8 mouse cellular contexts compared by ENCODE assay signal in genomic region chr17:29081618-29082381, GRCm38 (mm10). TPM values are rescaled to one million over a fixed set of nuclear protein-coding genes. Genes with fewer than 3 reads are reported as not detected.
A peak's percentile ranks its signal among the peaks of the same experiment; 100 is the strongest.
DNase-seq lines count a peak whose midpoint lies in the region; ATAC-seq and TF ChIP-seq lines count a peak whose summit lies in the region.

No protein-coding gene starts in this region.

- 0 out of 2 replicates have a peak overlapping the region, but pooled peaks have one; percentile 21 for H3K4me2 ChIP-seq in kidney, embryonic 14.5 days (replicated peaks; ENCODE audit: low read depth, low read length)
- peak overlapping the region; percentile 31 for H3K4me2 ChIP-seq in forebrain, embryonic 14.5 days (ENCODE audit: low read length)
- peak overlapping the region; percentile 66 for H3K4me2 ChIP-seq in liver, embryonic 11.5 days

- H3K9ac ChIP-seq in kidney, embryonic 14.5 days (ENCODE audit: low read depth, low read length) = peak overlapping the region; percentile 19; the same call in 1 of the 2 replicates
- peak overlapping the region; percentile 40; the same call in 1 of the 2 replicates for H3K9ac ChIP-seq in forebrain, embryonic 14.5 days (ENCODE audit: low read length)
- 0 out of 2 replicates have a peak overlapping the region, but pooled peaks have one; percentile 43 for H3K9ac ChIP-seq in liver, embryonic 11.5 days (ENCODE audit: low read depth, low read length)

- peaks cover 9% of the 10 kb centered on the region; the same call in 1 of the 2 replicates for H3K27me3 ChIP-seq in kidney, embryonic 14.5 days (ENCODE audit: control insufficient read depth, insufficient read depth, low read length)
- no peaks in the 10 kb centered on the region for H3K27me3 ChIP-seq in G1E (ENCODE audit: insufficient read depth, low read length)
- peaks cover 12% of the 10 kb centered on the region; the same call in 1 of the 2 replicates for H3K27me3 ChIP-seq in forebrain, embryonic 14.5 days (replicated peaks; ENCODE audit: control insufficient read depth, insufficient read depth, low read length)
- peaks cover 18% of the 10 kb centered on the region for H3K27me3 ChIP-seq in liver, embryonic 11.5 days (replicated peaks; ENCODE audit: control insufficient read depth, insufficient read depth, low read length)

- H3K27ac ChIP-seq in kidney, embryonic 14.5 days (ENCODE audit: low read depth, low read length) = no peak overlapping the region
- H3K27ac ChIP-seq in forebrain, embryonic 14.5 days (ENCODE audit: low read depth, low read length) = peak overlapping the region; percentile 14; the same call in 1 of the 2 replicates
- no peak overlapping the region; the same call in 1 of the 2 replicates for H3K27ac ChIP-seq in liver, embryonic 11.5 days (ENCODE audit: low read depth, low read length)

- H3K4me1 ChIP-seq in kidney, embryonic 14.5 days (ENCODE audit: control insufficient read depth, insufficient read depth, low read length) = peaks cover 15% of the 10 kb centered on the region; the same call in 1 of the 2 replicates
- H3K4me1 ChIP-seq in G1E (ENCODE audit: insufficient read depth, low read depth, low read length) = peaks cover 54% of the 10 kb centered on the region
- peaks cover 10% of the 10 kb centered on the region; the same call in 1 of the 2 replicates for H3K4me1 ChIP-seq in forebrain, embryonic 14.5 days (ENCODE audit: control insufficient read depth, insufficient read depth, low read length)
- peaks cover 21% of the 10 kb centered on the region for H3K4me1 ChIP-seq in liver, embryonic 11.5 days (replicated peaks; ENCODE audit: control insufficient read depth, insufficient read depth, low read length)

- ATAC-seq in kidney, embryonic 14.5 days (ENCODE audit: low FRiP score, low TSS enrichment) = no peak
- peak; percentile 22; the same call in 1 of the 2 replicates for ATAC-seq in G1E (ENCODE audit: extremely low read depth, insufficient number of reproducible peaks, low FRiP score, poor library complexity, severe bottlenecking)
- ATAC-seq in forebrain, embryonic 14.5 days = peak; percentile 42
- no peak for ATAC-seq in liver, embryonic 11.5 days (replicated peaks; ENCODE audit: low FRiP score)
- ATAC-seq in cerebellum, adult (ENCODE audit: insufficient number of reproducible peaks, low FRiP score, low TSS enrichment) = no peak

- H3K4me3 ChIP-seq in kidney, embryonic 14.5 days (ENCODE audit: low read length) = peak overlapping the region; percentile 11; the same call in 1 of the 2 replicates
- peak overlapping the region; percentile 62; the same call in 1 of the 2 replicates for H3K4me3 ChIP-seq in G1E (ENCODE audit: low read depth, low read length)
- H3K4me3 ChIP-seq in forebrain, embryonic 14.5 days (ENCODE audit: low read depth, low read length) = no peak overlapping the region
- H3K4me3 ChIP-seq in liver, embryonic 11.5 days (ENCODE audit: low read depth, low read length) = peak overlapping the region; percentile 11

- 13% methylated on average over 21 of the region's 21 CpGs for WGBS in kidney, embryonic 14.5 days
- WGBS in forebrain, embryonic 14.5 days = 6% methylated on average over 21 of the region's 21 CpGs
- 4% methylated on average over 21 of the region's 21 CpGs for WGBS in liver, embryonic 11.5 days

- H3K9me3 ChIP-seq in kidney, embryonic 14.5 days (ENCODE audit: control insufficient read depth, low read length) = no peaks in the 10 kb centered on the region
- peaks cover 8% of the 10 kb centered on the region for H3K9me3 ChIP-seq in G1E (replicated peaks)
- no peaks in the 10 kb centered on the region for H3K9me3 ChIP-seq in forebrain, embryonic 14.5 days (replicated peaks; ENCODE audit: control insufficient read depth, low read length)
- H3K9me3 ChIP-seq in liver, embryonic 11.5 days (ENCODE audit: control insufficient read depth, low read length) = no peaks in the 10 kb centered on the region

- no peak for DNase-seq in kidney, postnatal 14 days
- DNase-seq in G1E (ENCODE audit: low spot score) = peak; percentile 46
- peak; percentile 50 for DNase-seq in forebrain, embryonic 14.5 days (ENCODE audit: low spot score)
- DNase-seq in liver, embryonic 11.5 days (ENCODE audit: low spot score) = no peak
- peak; percentile 38 for DNase-seq in retina, embryonic 14.5 days (ENCODE audit: low spot score)
- DNase-seq in yolk sac, embryonic 10.5 days (ENCODE audit: low spot score) = no peak

- TF ChIP-seq CTCF in G1E (IDR thresholded peaks at IDR 0.05; ENCODE audit: low read depth, low read length) = no peak

- no peaks in the 10 kb centered on the region for H3K36me3 ChIP-seq in kidney, embryonic 14.5 days (ENCODE audit: control insufficient read depth, insufficient read depth, low read length)
- peaks cover 8% of the 10 kb centered on the region for H3K36me3 ChIP-seq in G1E (replicated peaks)
- no peaks in the 10 kb centered on the region for H3K36me3 ChIP-seq in forebrain, embryonic 14.5 days (ENCODE audit: control insufficient read depth, insufficient read depth, low read length)
- H3K36me3 ChIP-seq in liver, embryonic 11.5 days (ENCODE audit: control insufficient read depth, insufficient read depth, low read length) = no peaks in the 10 kb centered on the region

RNA-seq across cellular contexts. Expression of gene Cdkn1a, which starts 9.0 kb away (rescaled TPM):
- 37.4 and 45.6 TPM in 2 replicates for polyA plus RNA-seq in kidney, embryonic 14.5 days (2014; fragmentation: Nextera tagmentation; extraction: Ambion mirVana)
- total RNA-seq in G1E (2014; fragmentation: Nextera tagmentation) = 224 and 234 TPM in 2 replicates
- total RNA-seq in G1E (2017) = 18.9 and 21.4 TPM in 2 replicates
- polyA plus RNA-seq in G1E (2012) = 123 and 145 TPM in 2 replicates
- 41.0 and 43.3 TPM in 2 replicates for polyA plus RNA-seq in forebrain, embryonic 14.5 days (2014; fragmentation: Nextera tagmentation; extraction: Ambion mirVana)
- polyA plus RNA-seq in liver, embryonic 11.5 days (2014; fragmentation: Nextera tagmentation; extraction: Ambion mirVana) = 12.2 and 13.8 TPM in 2 replicates

RNA-seq across cellular contexts. Expression of gene Rab44, which starts 32.1 kb away (rescaled TPM):
- polyA plus RNA-seq in kidney, embryonic 14.5 days (2014; fragmentation: Nextera tagmentation; extraction: Ambion mirVana) = 0.39 TPM in 1 of 2 replicates, not detected in the other
- total RNA-seq in G1E (2014; fragmentation: Nextera tagmentation) (20.5 and 23.0 TPM in 2 replicates), G1E (2017) (67.8 and 72.8 TPM in 2 replicates)
- polyA plus RNA-seq in G1E (2012) = 11.6 and 13.3 TPM in 2 replicates
- not detected in 2 replicates for polyA plus RNA-seq in forebrain, embryonic 14.5 days (2014; fragmentation: Nextera tagmentation; extraction: Ambion mirVana)
- 4.4 TPM in 2 replicates for polyA plus RNA-seq in liver, embryonic 11.5 days (2014; fragmentation: Nextera tagmentation; extraction: Ambion mirVana)

RNA-seq across cellular contexts. Expression of gene Srsf3, which starts 49.4 kb away (rescaled TPM):
- polyA plus RNA-seq in kidney, embryonic 14.5 days (2014; fragmentation: Nextera tagmentation; extraction: Ambion mirVana) = 691 and 760 TPM in 2 replicates
- total RNA-seq in G1E (2014; fragmentation: Nextera tagmentation) (258 and 296 TPM in 2 replicates), G1E (2017) (658 and 771 TPM in 2 replicates)
- polyA plus RNA-seq in G1E (2012) = 37.7 and 174 TPM in 2 replicates
- 712 and 729 TPM in 2 replicates for polyA plus RNA-seq in forebrain, embryonic 14.5 days (2014; fragmentation: Nextera tagmentation; extraction: Ambion mirVana)
- 532 and 579 TPM in 2 replicates for polyA plus RNA-seq in liver, embryonic 11.5 days (2014; fragmentation: Nextera tagmentation; extraction: Ambion mirVana)

Comparison
In these comparisons a context has a peak if more than half of its experiments do, and no peak if none do; other contexts are left out.
1. ATAC-seq: peak in G1E (single experiment) and forebrain, embryonic 14.5 days (single experiment); none in kidney, embryonic 14.5 days (single experiment), liver, embryonic 11.5 days (single experiment) and cerebellum, adult (single experiment).
2. DNase-seq: peak in G1E (single experiment), forebrain, embryonic 14.5 days (single experiment) and retina, embryonic 14.5 days (single experiment); none in kidney, postnatal 14 days (single experiment), liver, embryonic 11.5 days (single experiment) and yolk sac, embryonic 10.5 days (single experiment).
3. Peak in every context shown above with its lines, with median percentiles within 50 percentile points of each other: H3K4me2 ChIP-seq and H3K9ac ChIP-seq.